Mouse (Mus musculus): ENCODE results near the gene Arhgef2. TPM values are rescaled to one million over a fixed set of nuclear protein-coding genes. Genes with fewer than 3 reads are reported as not detected.
"Not testable (repeated sequence)": the region's sequence is repeated elsewhere in the genome, so short reads cannot be mapped to it uniquely, and the experiment has no call there.

The Arhgef2 gene
- polyA plus RNA-seq, 1 experiment: 302 TPM

- no peaks in the 10 kb centered on the region for H3K9me3 ChIP-seq
- no peak overlapping the region for H3K4me3 ChIP-seq (replicated peaks)
- no peaks in the 10 kb centered on the region for H3K27me3 ChIP-seq (replicated peaks)
- no peak for TF ChIP-seq FLI1 (IDR thresholded peaks at IDR 0.05; ENCODE audit: low read length)
- TF ChIP-seq GATA1 (IDR thresholded peaks at IDR 0.05; ENCODE audit: borderline replicate concordance, low read length): no peak
- peaks cover 17% of the 10 kb centered on the region for H3K4me1 ChIP-seq
- peaks cover 56% of the 10 kb centered on the region for H3K36me3 ChIP-seq (replicated peaks; ENCODE audit: low read length)
These were observed 36.1 kb upstream of the Arhgef2 start for GRCm38 (mm10) chr3:88569694-88570093.

- Histone ChIP-seq H3K36me3 (replicated peaks; ENCODE audit: low read length) (peaks cover 49% of the 10 kb centered on the region), H3K9me3 (no peaks in the 10 kb centered on the region), H3K27me3 (replicated peaks) (no peaks in the 10 kb centered on the region), H3K4me1 (peaks cover 17% of the 10 kb centered on the region), H3K4me3 (replicated peaks) (no peak overlapping the region)
- TF ChIP-seq GATA1 (IDR thresholded peaks at IDR 0.05; ENCODE audit: borderline replicate concordance, low read length): no peak
- TF ChIP-seq FLI1 (IDR thresholded peaks at IDR 0.05; ENCODE audit: low read length): no peak
These were observed 35.4 kb upstream of the Arhgef2 start for GRCm38 (mm10) chr3:88570341-88570740.

GRCm38 (mm10) chr3:88571856-88572255 lies 33.9 kb upstream of the Arhgef2 start:
- Histone ChIP-seq H3K9me3 (no peaks in the 10 kb centered on the region), H3K4me1 (peaks cover 20% of the 10 kb centered on the region), H3K27me3 (replicated peaks) (no peaks in the 10 kb centered on the region), H3K36me3 (replicated peaks; ENCODE audit: low read length) (peaks cover 34% of the 10 kb centered on the region), H3K4me3 (replicated peaks) (no peak overlapping the region)
- no peak for TF ChIP-seq GATA1 (IDR thresholded peaks at IDR 0.05; ENCODE audit: borderline replicate concordance, low read length)

- Histone ChIP-seq H3K36me3 (replicated peaks; ENCODE audit: low read length) (peaks cover 27% of the 10 kb centered on the region), H3K9me3 (no peaks in the 10 kb centered on the region), H3K4me3 (replicated peaks) (no peak overlapping the region), H3K4me1 (peaks cover 17% of the 10 kb centered on the region), H3K27me3 (replicated peaks) (no peaks in the 10 kb centered on the region)
- TF ChIP-seq GATA1 (IDR thresholded peaks at IDR 0.05; ENCODE audit: borderline replicate concordance, low read length) (no peak), FLI1 (IDR thresholded peaks at IDR 0.05; ENCODE audit: low read length) (no peak)
These were observed 32.9 kb upstream of the Arhgef2 start for GRCm38 (mm10) chr3:88572835-88573234.

- no peaks in the 10 kb centered on the region for H3K27me3 ChIP-seq (replicated peaks)
- H3K4me1 ChIP-seq: peaks cover 15% of the 10 kb centered on the region
- H3K36me3 ChIP-seq (replicated peaks; ENCODE audit: low read length): peaks cover 17% of the 10 kb centered on the region
- no peak for TF ChIP-seq GATA1 (IDR thresholded peaks at IDR 0.05; ENCODE audit: borderline replicate concordance, low read length)
- TF ChIP-seq FLI1 (IDR thresholded peaks at IDR 0.05; ENCODE audit: low read length): no peak
- H3K9me3 ChIP-seq: no peaks in the 10 kb centered on the region
- H3K4me3 ChIP-seq (replicated peaks): no peak overlapping the region
These were observed 32.0 kb upstream of the Arhgef2 start for GRCm38 (mm10) chr3:88573810-88574209.

GRCm38 (mm10) chr3:88575540-88575939 lies 30.2 kb upstream of the Arhgef2 start, which contains the start of gene Ssr2:
Ssr2 (plus strand) TSS chr3:88575876.
- Histone ChIP-seq H3K4me1 (peaks cover 26% of the 10 kb centered on the region), H3K36me3 (replicated peaks; ENCODE audit: low read length) (no peaks in the 10 kb centered on the region), H3K27me3 (replicated peaks) (no peaks in the 10 kb centered on the region), H3K9me3 (no peaks in the 10 kb centered on the region), H3K4me3 (replicated peaks) (no peak within 1 kb of the TSS)
- TF ChIP-seq FLI1 (IDR thresholded peaks at IDR 0.05; ENCODE audit: low read length) (no peak), GATA1 (IDR thresholded peaks at IDR 0.05; ENCODE audit: borderline replicate concordance, low read length) (no peak)

- not testable (repeated sequence) for H3K9me3 ChIP-seq; H3K27me3 ChIP-seq (replicated peaks); H3K4me3 ChIP-seq (replicated peaks)
- peaks cover 18% of the 10 kb centered on the region for H3K36me3 ChIP-seq (replicated peaks; ENCODE audit: low read length)
- H3K4me1 ChIP-seq: peaks cover 34% of the 10 kb centered on the region
These were observed 27.9 kb upstream of the Arhgef2 start for GRCm38 (mm10) chr3:88577846-88578245.

GRCm38 (mm10) chr3:88578498-88579424 lies 27.0 kb upstream of the Arhgef2 start:
- H3K4me3 ChIP-seq (replicated peaks): peak overlapping the region; percentile 94

GRCm38 (mm10) chr3:88579454-88580117 lies 26.2 kb upstream of the Arhgef2 start:
- H3K4me1 ChIP-seq: peaks cover 38% of the 10 kb centered on the region
- peaks cover 32% of the 10 kb centered on the region for H3K36me3 ChIP-seq (replicated peaks; ENCODE audit: low read length)
- no peak for TF ChIP-seq GATA1 (IDR thresholded peaks at IDR 0.05; ENCODE audit: borderline replicate concordance, low read length)
- TF ChIP-seq FLI1 (IDR thresholded peaks at IDR 0.05; ENCODE audit: low read length): peak; percentile 95
- H3K4me3 ChIP-seq (replicated peaks): peak overlapping the region; percentile 94
- H3K9me3 ChIP-seq: no peaks in the 10 kb centered on the region
- no peaks in the 10 kb centered on the region for H3K27me3 ChIP-seq (replicated peaks)

More at GRCm38 (mm10) chr3:88578498-88579424, 27.0 kb upstream of the Arhgef2 start:
- Histone ChIP-seq H3K9me3 (no peaks in the 10 kb centered on the region), H3K27me3 (replicated peaks) (no peaks in the 10 kb centered on the region), H3K36me3 (replicated peaks; ENCODE audit: low read length) (peaks cover 27% of the 10 kb centered on the region), H3K4me1 (peaks cover 40% of the 10 kb centered on the region)
- TF ChIP-seq FLI1 (IDR thresholded peaks at IDR 0.05; ENCODE audit: low read length) (no peak), GATA1 (IDR thresholded peaks at IDR 0.05; ENCODE audit: borderline replicate concordance, low read length) (no peak)

GRCm38 (mm10) chr3:88585769-88586168 lies 20.0 kb upstream of the Arhgef2 start:
- H3K9me3 ChIP-seq: no peaks in the 10 kb centered on the region
- H3K27me3 ChIP-seq (replicated peaks): no peaks in the 10 kb centered on the region
- TF ChIP-seq FLI1 (IDR thresholded peaks at IDR 0.05; ENCODE audit: low read length): no peak
- no peak for TF ChIP-seq GATA1 (IDR thresholded peaks at IDR 0.05; ENCODE audit: borderline replicate concordance, low read length)
- peaks cover 70% of the 10 kb centered on the region for H3K36me3 ChIP-seq (replicated peaks; ENCODE audit: low read length)
- H3K4me3 ChIP-seq (replicated peaks): no peak overlapping the region
- H3K4me1 ChIP-seq: peaks cover 12% of the 10 kb centered on the region
